In the genomic region with DNA sequence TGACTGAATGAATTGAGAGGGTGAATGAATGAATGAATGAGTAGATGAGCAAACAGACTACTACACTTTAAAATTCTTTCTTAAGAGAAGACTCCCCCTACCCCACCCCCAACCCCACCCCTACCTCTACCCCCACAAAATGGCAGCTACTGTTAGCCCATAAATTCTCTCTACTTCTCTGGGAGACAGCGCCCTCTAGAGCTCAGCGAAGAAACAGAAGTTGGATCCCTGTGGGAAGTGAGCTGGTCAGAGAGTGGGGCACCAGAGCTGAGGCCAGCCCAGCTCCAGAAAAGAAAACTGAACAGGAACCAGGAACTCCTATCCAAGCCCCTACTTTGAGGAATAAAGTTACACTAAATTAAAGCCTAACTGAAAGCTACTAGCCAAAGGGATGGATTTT, we compare ENCODE assay signal across 13 mouse cellular contexts. TPM values are rescaled to one million over a fixed set of nuclear protein-coding genes. Genes with fewer than 3 reads are reported as not detected.
A peak's percentile ranks its signal among the peaks of the same experiment; 100 is the strongest.
DNase-seq lines count a peak whose midpoint lies in the region; ATAC-seq and TF ChIP-seq lines count a peak whose summit lies in the region.
"Had no signal": no experiment of that assay in that cellular context is flagged by ENCODE, and none has a peak within 500 bp of the region (broad histone marks: within the 10 kb centered on the region; RNA-seq: fewer than 3 reads in every experiment).

No protein-coding gene starts in this region.

- no peak overlapping the region for H3K27ac ChIP-seq in hindbrain, postnatal 0 days
- H3K27ac ChIP-seq in hindbrain, embryonic 16.5 days (ENCODE audit: low read depth, low read length), result no peak overlapping the region
- H3K27ac ChIP-seq: forebrain, embryonic 12.5 days had no signal

- peaks cover 14% of the 10 kb centered on the region for H3K27me3 ChIP-seq in hindbrain, postnatal 0 days (ENCODE audit: insufficient read depth, low read length)
- H3K27me3 ChIP-seq in hindbrain, embryonic 16.5 days (replicated peaks; ENCODE audit: control insufficient read depth, insufficient read depth, low read length), result peaks cover 20% of the 10 kb centered on the region

- H3K9me3 ChIP-seq in hindbrain, postnatal 0 days (ENCODE audit: low read length), result no peaks in the 10 kb centered on the region
- no peaks in the 10 kb centered on the region for H3K9me3 ChIP-seq in hindbrain, embryonic 16.5 days (ENCODE audit: control insufficient read depth, low read length)

- DNase-seq in hindbrain, postnatal 0 days (ENCODE audit: low spot score), result no peak
- peak; percentile 8 for DNase-seq in thymus, postnatal 14 days
- DNase-seq in thymus, postnatal 36 days, result no peak
- peak; percentile 2 for DNase-seq in adipocyte (ENCODE audit: low spot score)
- no peak for DNase-seq in yolk sac, embryonic 10.5 days (ENCODE audit: low spot score)
- DNase-seq in urinary bladder, postnatal 4 days (ENCODE audit: low spot score in 2 of 2), result no peak
- DNase-seq: heart, postnatal 14 days; kidney, adult 11 months had no signal

- H3K4me2 ChIP-seq in hindbrain, postnatal 0 days (ENCODE audit: low read depth, low read length), result no peak overlapping the region
- H3K4me2 ChIP-seq in hindbrain, embryonic 16.5 days (ENCODE audit: low read length), result no peak overlapping the region
- H3K4me2 ChIP-seq: forebrain, embryonic 12.5 days had no signal

- H3K36me3 ChIP-seq in hindbrain, postnatal 0 days (ENCODE audit: insufficient read depth, low read length), result no peaks in the 10 kb centered on the region
- H3K36me3 ChIP-seq in hindbrain, embryonic 16.5 days (ENCODE audit: control insufficient read depth, insufficient read depth, low read length), result no peaks in the 10 kb centered on the region
- H3K36me3 ChIP-seq: forebrain, embryonic 12.5 days had no signal

- no peaks in the 10 kb centered on the region for H3K4me1 ChIP-seq in hindbrain, postnatal 0 days (ENCODE audit: insufficient read depth, low read length)
- H3K4me1 ChIP-seq in hindbrain, embryonic 16.5 days (ENCODE audit: control insufficient read depth, insufficient read depth, low read depth, low read length), result peaks cover under 1% of the 10 kb centered on the region

- 33% methylated on average over 2 of the region's 2 CpGs for WGBS in hindbrain, postnatal 0 days
- WGBS in hindbrain, embryonic 16.5 days, result 29% methylated on average over 2 of the region's 2 CpGs

- peak; percentile 31 for TF ChIP-seq CTCF in hindbrain, postnatal 0 days (IDR thresholded peaks at IDR 0.05; ENCODE audit: low read depth)

- no peak overlapping the region for H3K4me3 ChIP-seq in hindbrain, postnatal 0 days (ENCODE audit: low read length)
- H3K4me3 ChIP-seq in hindbrain, embryonic 16.5 days (ENCODE audit: low read length), result no peak overlapping the region
- H3K4me3 ChIP-seq: forebrain, embryonic 12.5 days had no signal

- no peak overlapping the region for H3K9ac ChIP-seq in hindbrain, postnatal 0 days (replicated peaks; ENCODE audit: low read length)
- H3K9ac ChIP-seq in hindbrain, embryonic 16.5 days (ENCODE audit: low read depth, low read length), result no peak overlapping the region
- H3K9ac ChIP-seq: forebrain, embryonic 12.5 days had no signal

- no peak for ATAC-seq in hindbrain, postnatal 0 days
- ATAC-seq in hindbrain, embryonic 16.5 days, result no peak
- ATAC-seq in megakaryocyte progenitor cell, adult 5-6 weeks (replicated peaks; ENCODE audit: poor library complexity), result peak; percentile 50

RNA-seq across cellular contexts. Expression of gene Acan, which starts 5.3 kb away (rescaled TPM):
- 3.2 and 3.8 TPM in 2 replicates for total RNA-seq in hindbrain, postnatal 0 days (2014; rRNA removed)
- 0.42 and 0.51 TPM in 2 replicates for polyA plus RNA-seq in hindbrain, postnatal 0 days (2015; fragmentation: Nextera tagmentation; extraction: Ambion mirVana)
- 0.36 and 1.5 TPM in 2 replicates for polyA plus RNA-seq in hindbrain, embryonic 16.5 days (2015; fragmentation: Nextera tagmentation; extraction: Ambion mirVana)
- not detected in 2 replicates for total RNA-seq in megakaryocyte progenitor cell, adult 5-6 weeks (2015)
- total RNA-seq in megakaryocyte progenitor cell, adult 5-6 weeks (2017), result not detected in 2 replicates
- total RNA-seq: monocyte, adult 5-6 weeks had no signal
- polyA plus RNA-seq: small intestine, adult 2 months had no signal

Comparison
In these comparisons a context has a peak if more than half of its experiments do, and no peak if none do; other contexts are left out.
1. DNase-seq: peak in thymus, postnatal 14 days (single experiment) and adipocyte (single experiment); none in hindbrain, postnatal 0 days (single experiment), thymus, postnatal 36 days (0 of 2), yolk sac, embryonic 10.5 days (single experiment) and urinary bladder, postnatal 4 days (0 of 2).